Mouse (Mus musculus): ENCODE measurements at regions not wholly inside any gene's neighbourhood (a gene's known extent, or its start where the extent isn't known, plus 50 kb on each side); places are given as distances from the start of the nearest gene placed in this dataset.

GRCm38 (mm10) chr5:53371638-53372037 lies 94.3 kb upstream of the Rbpj start:
- TF ChIP-seq CTCF (IDR thresholded peaks at IDR 0.05; ENCODE audit: borderline replicate concordance, extremely low read depth, insufficient read depth, insufficient read length) (no peak), POLR2A (IDR thresholded peaks at IDR 0.05; ENCODE audit: borderline replicate concordance, extremely low read depth, insufficient read depth, insufficient read length, poor library complexity, severe bottlenecking) (no peak)
